Mouse (Mus musculus) ES-Bruce4 (cell line): ENCODE data around the gene Dctpp1.

Experiments
- CTCF ChIP-seq: IDR thresholded peaks from one replicate; pipeline ENCODE4 v1.8.1; 2011; ENCODE audit warnings: low read depth, low read length
- EP300 ChIP-seq: IDR thresholded peaks from 2 replicates; pipeline ENCODE4 v1.6.1; 2011; ENCODE audit warnings: low read depth, low read length; ENCODE audit not compliant: insufficient read depth
- POLR2A ChIP-seq: IDR thresholded peaks from one replicate; pipeline ENCODE4 v1.8.1; 2011; ENCODE audit warnings: low read length; ENCODE audit not compliant: insufficient read depth

DNA sequence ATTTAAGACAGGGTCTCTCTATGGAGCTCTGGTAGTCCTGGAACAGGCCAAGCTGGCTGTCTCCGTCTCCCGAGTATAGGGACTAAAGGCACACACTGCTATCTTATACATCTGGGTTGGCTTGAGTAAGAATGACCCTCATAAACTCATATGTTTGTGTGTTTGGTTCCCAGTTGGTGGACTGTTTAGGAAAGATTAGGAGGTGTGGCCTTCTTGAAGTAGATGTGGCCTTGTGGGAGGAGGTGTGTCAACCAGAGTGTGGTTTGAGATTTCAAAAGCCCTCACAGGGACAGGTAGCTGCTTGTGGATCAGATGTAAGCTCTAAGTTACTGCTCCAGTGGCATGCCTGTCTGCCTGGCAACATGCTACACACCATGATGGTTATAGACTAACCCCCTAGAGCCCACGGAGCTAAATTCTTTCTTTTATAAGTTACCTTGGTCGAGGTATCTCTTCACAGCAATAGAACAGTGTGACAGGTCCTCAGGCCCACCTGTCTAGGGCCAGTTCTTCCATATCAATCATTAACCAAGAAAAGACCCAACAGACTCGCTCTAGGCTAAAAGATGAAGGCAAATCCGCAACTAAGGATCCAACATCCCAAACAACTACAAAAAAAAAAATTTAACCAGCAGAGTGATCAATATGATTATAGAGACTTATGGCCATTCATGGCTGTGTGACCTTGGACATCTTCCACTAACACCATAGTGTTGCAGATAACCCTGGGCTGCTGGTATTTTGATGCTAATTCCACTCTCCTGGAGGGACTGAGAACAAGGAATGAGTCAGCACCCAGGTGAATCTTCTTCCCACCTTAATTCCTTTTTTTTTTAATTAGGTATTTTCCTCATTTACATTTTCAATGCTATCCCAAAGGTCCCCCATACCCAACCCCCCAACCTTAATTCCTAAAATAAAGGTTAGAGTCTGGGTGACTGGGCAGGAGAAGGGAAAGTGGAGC, 36.7 kb downstream of the Dctpp1 start:
- TF ChIP-seq POLR2A = no peak
- no peak for TF ChIP-seq CTCF
- TF ChIP-seq EP300 = peak; percentile 70; the same call in 1 of the 2 replicates
